Mouse (Mus musculus) left cerebral cortex, postnatal 25 days (tissue): ENCODE measurements around the gene Fam8a1. TPM values are rescaled to one million over a fixed set of nuclear protein-coding genes. Genes with fewer than 3 reads are reported as not detected.

Experiments
- DNase-seq, 2 experiments: peaks; one replicate each; pipeline ENCODE4 v3.0.0; 2022; ENCODE audit warnings: low spot score in 2 of 2, mixed read lengths in 1 of 2
- intact Hi-C: fragments of 180-260 bp; cut with DNase I; formaldehyde crosslinking; loops from one replicate; pipeline ENCODE4 v1.15.1; 2025
- total RNA-seq, 2 experiments: library from RNA; stranded (reverse); gene quantifications; 2 replicates each; pipeline ENCODE4 v1.2.3; 2021

Gene Fam8a1
- total RNA-seq, result 10 to 100 TPM; 82.9 to 85.4 TPM

GRCm38 (mm10) chr13:46669048-46669619, at the start of gene Fam8a1:
Gene Fam8a1 (plus strand): TSS chr13:46669522.
- DNase-seq, result peak; percentile 91 to 92
- intact Hi-C loops, result loop anchor here (10.0 kb wide), 1 partner anchor 254 kb away; the partner anchor contains the start of gene Rbm24

- intact Hi-C loops, result no loop called here
- DNase-seq, result peak in 1 of 2 experiments; percentile 43
Measured at GRCm38 (mm10) chr13:46619633-46620032, 49.7 kb upstream of the Fam8a1 start.

GRCm38 (mm10) chr13:46620964-46621757, 48.2 kb upstream of the Fam8a1 start:
- intact Hi-C loops, result no loop called here
- no peak for DNase-seq

- peak in 1 of 2 experiments; percentile 70 for DNase-seq
- intact Hi-C loops, result no loop called here
Measured at GRCm38 (mm10) chr13:46626608-46627007, 42.7 kb upstream of the Fam8a1 start.

- peak; percentile 52 to 71 for DNase-seq
- intact Hi-C loops, result no loop called here
Measured at GRCm38 (mm10) chr13:46627841-46628240, 41.5 kb upstream of the Fam8a1 start.

GRCm38 (mm10) chr13:46629391-46629790, 39.9 kb upstream of the Fam8a1 start:
- intact Hi-C loops, result no loop called here
- no peak for DNase-seq

- intact Hi-C loops, result loop anchor here (5.0 to 10.0 kb wide), 3 partner anchors 60 to 218 kb away; partner anchors contain the start of gene Rbm24
- DNase-seq, result no peak
Measured at GRCm38 (mm10) chr13:46632796-46633195, 36.5 kb upstream of the Fam8a1 start.

GRCm38 (mm10) chr13:46633320-46634132, 35.8 kb upstream of the Fam8a1 start:
- DNase-seq, result peak; percentile 54 to 70
- intact Hi-C loops, result loop anchor here (5.0 to 10.0 kb wide), 3 partner anchors 61 to 219 kb away; partner anchors contain the start of gene Rbm24

- intact Hi-C loops, result loop anchor here (5.0 to 10.0 kb wide), 3 partner anchors 62 to 219 kb away; partner anchors contain the start of gene Rbm24
- DNase-seq, result peak; percentile 38 to 53
Measured at GRCm38 (mm10) chr13:46634133-46634488, 35.2 kb upstream of the Fam8a1 start.

GRCm38 (mm10) chr13:46640608-46641468, 28.5 kb upstream of the Fam8a1 start:
- intact Hi-C loops, result no loop called here
- no peak for DNase-seq

- DNase-seq, result no peak
Measured at GRCm38 (mm10) chr13:46642318-46642717, 27.0 kb upstream of the Fam8a1 start.

GRCm38 (mm10) chr13:46644175-46644574, 25.1 kb upstream of the Fam8a1 start:
- DNase-seq, result no peak
- intact Hi-C loops, result no loop called here

More at GRCm38 (mm10) chr13:46642318-46642717, 27.0 kb upstream of the Fam8a1 start:
- intact Hi-C loops, result no loop called here

- no peak for DNase-seq
- intact Hi-C loops, result no loop called here
Measured at GRCm38 (mm10) chr13:46645476-46645875, 23.8 kb upstream of the Fam8a1 start.

- intact Hi-C loops, result no loop called here
- DNase-seq, result no peak
Measured at GRCm38 (mm10) chr13:46651853-46652252, 17.5 kb upstream of the Fam8a1 start.

- no peak for DNase-seq
- intact Hi-C loops, result no loop called here
Measured at GRCm38 (mm10) chr13:46652671-46653070, 16.7 kb upstream of the Fam8a1 start.

- DNase-seq, result no peak
- intact Hi-C loops, result no loop called here
Measured at GRCm38 (mm10) chr13:46653671-46654070, 15.7 kb upstream of the Fam8a1 start.

GRCm38 (mm10) chr13:46654566-46654965, 14.8 kb upstream of the Fam8a1 start:
- intact Hi-C loops, result no loop called here
- no peak for DNase-seq

GRCm38 (mm10) chr13:46659211-46659610, 10.1 kb upstream of the Fam8a1 start:
- DNase-seq, result no peak
- intact Hi-C loops, result no loop called here

- peak; percentile 41 to 66 for DNase-seq
- intact Hi-C loops, result loop anchor here (1.0 to 10.0 kb wide), 2 partner anchors 249 to 352 kb away; partner anchors contain the start of gene Rbm24
Measured at GRCm38 (mm10) chr13:46663461-46663964, 5.8 kb upstream of the Fam8a1 start.
